Mouse (Mus musculus): ENCODE measurements around the gene Gstm7. TPM values are rescaled to one million over a fixed set of nuclear protein-coding genes. Genes with fewer than 3 reads are reported as not detected.
"Not testable (repeated sequence)": the region's sequence is repeated elsewhere in the genome, so short reads cannot be mapped to it uniquely, and the experiment has no call there.

Gene Gstm7
- polyA plus RNA-seq, 1 experiment = not detected

DNA sequence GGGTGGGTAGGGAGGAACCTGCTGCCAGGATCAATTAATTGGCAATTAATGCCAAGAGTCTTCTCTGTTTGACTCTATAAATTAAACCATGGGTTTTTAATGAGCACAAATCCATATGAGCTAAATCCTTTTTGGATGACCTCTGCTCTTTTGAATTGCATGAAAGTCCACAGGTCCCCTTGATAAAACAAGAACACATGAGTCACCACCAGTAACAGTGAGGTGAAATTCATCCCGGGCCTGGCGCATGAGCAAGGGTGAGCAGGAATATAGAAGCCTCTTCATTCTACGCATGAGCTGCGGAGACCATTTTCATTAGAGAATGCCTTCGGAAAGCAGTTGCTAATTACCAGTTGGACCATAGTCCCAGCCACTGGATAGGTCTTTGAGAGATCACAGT, 11.3 kb downstream of the Gstm7 start:
- Histone ChIP-seq H3K4me1 (no peaks in the 10 kb centered on the region), H3K9me3 (no peaks in the 10 kb centered on the region), H3K4me3 (replicated peaks) (no peak overlapping the region), H3K27me3 (replicated peaks) (peaks cover 28% of the 10 kb centered on the region), H3K36me3 (replicated peaks; ENCODE audit: low read length) (no peaks in the 10 kb centered on the region)
- no peak for TF ChIP-seq FLI1 (IDR thresholded peaks at IDR 0.05; ENCODE audit: low read length)
- TF ChIP-seq GATA1 (IDR thresholded peaks at IDR 0.05; ENCODE audit: borderline replicate concordance, low read length) = no peak

DNA sequence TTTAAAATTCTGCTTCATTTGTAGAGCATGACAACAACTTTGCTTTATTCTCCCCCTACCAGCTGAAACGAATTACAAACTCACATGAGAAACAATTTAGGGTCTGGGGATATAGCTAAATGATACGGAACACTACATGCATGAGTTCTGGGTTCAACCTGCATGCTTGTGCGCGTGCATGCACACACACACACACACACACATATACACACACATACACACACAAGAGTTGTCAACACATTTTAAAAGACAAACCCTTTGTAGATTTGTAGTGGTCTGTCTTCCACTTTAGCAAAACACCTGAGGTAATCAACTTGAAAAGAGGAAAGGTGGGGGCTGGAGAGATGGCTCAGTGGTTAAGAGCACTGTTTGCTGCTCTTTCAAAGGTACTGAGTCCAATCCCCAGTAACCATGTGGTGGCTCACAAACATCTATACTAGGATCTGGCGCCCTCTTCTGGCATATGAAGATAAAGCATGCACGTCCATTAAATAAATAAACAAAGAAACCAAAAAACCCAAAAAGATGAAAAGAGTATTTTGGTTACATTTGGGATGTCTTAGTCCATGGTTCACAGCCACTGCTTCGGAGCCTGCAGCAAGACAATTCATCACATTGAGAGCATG, 13.7 kb downstream of the Gstm7 start:
- peaks cover 29% of the 10 kb centered on the region for H3K27me3 ChIP-seq (replicated peaks)
- no peaks in the 10 kb centered on the region; the same call in 1 of the 2 replicates for H3K9me3 ChIP-seq
- TF ChIP-seq FLI1 (IDR thresholded peaks at IDR 0.05; ENCODE audit: low read length) = no peak
- TF ChIP-seq GATA1 (IDR thresholded peaks at IDR 0.05; ENCODE audit: borderline replicate concordance, low read length) = no peak
- no peaks in the 10 kb centered on the region for H3K36me3 ChIP-seq (replicated peaks; ENCODE audit: low read length)
- no peaks in the 10 kb centered on the region for H3K4me1 ChIP-seq
- no peak overlapping the region for H3K4me3 ChIP-seq (replicated peaks)

DNA sequence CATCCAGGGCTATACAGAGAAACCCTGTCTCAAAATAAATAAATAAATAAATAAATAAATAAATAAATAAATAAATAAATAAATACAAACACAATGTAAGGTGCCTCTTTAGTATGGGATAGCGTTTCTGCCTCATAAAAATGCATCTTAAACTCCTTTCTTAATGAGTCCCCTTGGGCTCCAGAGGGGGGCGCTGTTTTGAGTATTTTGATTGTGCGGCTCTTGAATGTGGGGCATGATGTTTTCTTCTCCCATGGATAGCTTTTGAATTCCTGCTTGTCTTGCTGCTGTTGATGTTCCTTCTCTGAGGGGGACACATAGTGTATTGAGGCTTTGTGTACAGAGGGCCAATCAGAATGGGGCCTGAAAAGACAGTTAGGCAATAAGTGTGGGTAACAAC, 14.5 kb downstream of the Gstm7 start:
- H3K36me3 ChIP-seq (replicated peaks; ENCODE audit: low read length) = no peaks in the 10 kb centered on the region
- H3K4me1 ChIP-seq = no peaks in the 10 kb centered on the region
- H3K27me3 ChIP-seq (replicated peaks) = peaks cover 33% of the 10 kb centered on the region
- no peak overlapping the region for H3K4me3 ChIP-seq (replicated peaks)
- H3K9me3 ChIP-seq = no peaks in the 10 kb centered on the region; the same call in 1 of the 2 replicates
- TF ChIP-seq FLI1 (IDR thresholded peaks at IDR 0.05; ENCODE audit: low read length) = no peak
- TF ChIP-seq GATA1 (IDR thresholded peaks at IDR 0.05; ENCODE audit: borderline replicate concordance, low read length) = no peak

DNA sequence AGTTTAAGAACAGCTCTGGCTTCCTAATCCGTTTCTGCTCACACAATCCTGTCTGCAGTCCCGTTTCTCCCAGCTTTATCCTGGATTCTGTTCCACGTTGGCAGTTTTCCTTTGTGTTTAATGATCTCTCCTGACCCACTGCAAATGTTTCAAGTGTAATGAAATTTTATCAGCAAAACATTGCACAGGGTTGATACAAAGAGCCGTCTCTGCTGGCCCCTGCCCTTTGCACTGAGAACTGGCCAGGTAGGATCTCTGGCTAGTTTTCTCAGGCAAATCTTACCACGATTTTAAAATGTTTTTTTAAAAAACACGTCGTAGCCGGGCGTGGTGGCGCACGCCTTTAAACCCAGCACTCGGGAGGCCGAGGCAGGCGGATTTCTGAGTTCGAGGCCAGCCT, 14.9 kb downstream of the Gstm7 start:
- Histone ChIP-seq H3K4me1 (no peaks in the 10 kb centered on the region), H3K27me3 (replicated peaks) (peaks cover 35% of the 10 kb centered on the region), H3K36me3 (replicated peaks; ENCODE audit: low read length) (no peaks in the 10 kb centered on the region), H3K9me3 (no peaks in the 10 kb centered on the region; the same call in 1 of the 2 replicates), H3K4me3 (replicated peaks) (no peak overlapping the region)
- TF ChIP-seq GATA1 (IDR thresholded peaks at IDR 0.05; ENCODE audit: borderline replicate concordance, low read length) = no peak
- no peak for TF ChIP-seq FLI1 (IDR thresholded peaks at IDR 0.05; ENCODE audit: low read length)

DNA sequence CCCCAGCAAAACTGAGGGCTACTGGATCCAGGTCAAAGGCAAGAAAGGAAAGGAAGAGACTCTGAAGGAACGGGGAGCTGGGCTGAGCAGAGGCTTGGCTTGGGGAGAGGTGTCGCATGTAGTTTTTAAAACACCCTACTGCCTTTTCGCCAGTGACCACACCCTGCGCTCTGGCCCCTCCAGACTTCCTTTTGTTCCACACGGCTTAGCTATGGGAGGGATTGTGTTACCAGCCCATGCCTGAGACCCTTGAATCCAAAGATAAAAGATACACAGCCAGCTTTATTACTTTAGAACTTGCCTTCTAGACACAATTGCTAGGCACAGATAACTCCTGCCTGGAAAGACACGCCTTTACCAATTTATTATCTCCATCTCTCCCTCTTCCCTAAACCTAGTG, 25.7 kb downstream of the Gstm7 start:
- Histone ChIP-seq H3K4me3 (replicated peaks) (no peak overlapping the region), H3K27me3 (replicated peaks) (peaks cover 57% of the 10 kb centered on the region), H3K36me3 (replicated peaks; ENCODE audit: low read length) (no peaks in the 10 kb centered on the region), H3K9me3 (no peaks in the 10 kb centered on the region), H3K4me1 (no peaks in the 10 kb centered on the region)
- TF ChIP-seq GATA1 (IDR thresholded peaks at IDR 0.05; ENCODE audit: borderline replicate concordance, low read length) = no peak
- no peak for TF ChIP-seq FLI1 (IDR thresholded peaks at IDR 0.05; ENCODE audit: low read length)

DNA sequence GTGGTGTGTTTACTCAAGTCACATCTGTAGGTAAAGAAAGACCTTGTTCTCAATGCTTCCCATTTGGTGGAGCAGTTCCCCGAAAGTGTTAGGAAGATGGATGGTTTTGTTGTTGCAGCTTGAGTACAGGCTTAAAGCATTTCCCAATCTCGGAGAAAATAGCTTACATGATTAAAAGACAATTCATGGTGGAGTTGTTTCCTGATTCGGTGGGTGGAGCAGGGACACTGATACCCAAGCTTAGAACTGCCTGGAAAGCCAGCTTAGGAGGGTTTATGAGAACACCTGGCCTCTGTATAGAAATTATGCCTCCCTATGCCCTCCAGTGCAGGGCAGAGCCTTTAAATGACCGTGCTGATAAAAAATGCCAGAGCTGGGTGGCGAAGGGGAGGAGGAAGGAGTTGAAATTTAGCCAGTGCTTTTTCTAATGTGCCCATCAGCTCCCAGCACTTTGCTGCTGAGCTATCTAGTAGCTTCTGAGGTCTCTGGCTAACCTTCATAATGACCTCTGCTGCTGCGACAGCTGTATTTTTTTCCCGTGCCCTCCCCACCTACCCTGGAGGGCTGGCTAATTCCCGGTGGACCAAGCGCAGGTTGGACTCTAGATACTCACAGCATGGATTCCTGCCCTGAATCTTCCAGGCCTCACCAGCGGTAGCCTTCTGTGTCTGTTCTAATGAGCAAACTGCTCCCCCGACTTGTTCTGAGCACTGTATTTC, 30.5 kb downstream of the Gstm7 start:
- TF ChIP-seq FLI1 (IDR thresholded peaks at IDR 0.05; ENCODE audit: low read length) (no peak), GATA1 (IDR thresholded peaks at IDR 0.05; ENCODE audit: borderline replicate concordance, low read length) (no peak)
- peaks cover 2% of the 10 kb centered on the region; the same call in 1 of the 2 replicates for H3K4me1 ChIP-seq
- no peaks in the 10 kb centered on the region for H3K9me3 ChIP-seq
- no peaks in the 10 kb centered on the region for H3K36me3 ChIP-seq (replicated peaks; ENCODE audit: low read length)
- H3K27me3 ChIP-seq (replicated peaks) = peaks cover 54% of the 10 kb centered on the region
- no peak overlapping the region for H3K4me3 ChIP-seq (replicated peaks)

DNA sequence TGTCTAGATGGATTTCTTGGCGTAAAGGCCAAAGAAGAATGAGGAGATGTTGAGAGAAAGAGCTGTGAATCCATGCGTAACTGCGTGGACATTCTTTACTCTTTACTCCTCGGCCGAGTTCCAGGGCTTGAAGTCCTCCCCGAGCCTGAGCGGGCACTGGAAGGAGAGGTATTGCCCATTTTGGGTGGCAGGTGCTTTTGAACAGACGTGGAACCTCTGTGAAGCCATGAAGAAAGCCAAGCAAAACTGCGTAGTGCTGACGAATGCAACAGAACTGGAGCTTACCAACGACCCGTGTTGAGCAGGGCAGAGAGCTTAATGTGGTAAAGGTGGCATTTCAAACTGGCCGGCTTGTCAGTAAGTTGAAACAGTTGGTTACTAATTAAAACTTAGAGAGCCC, 32.9 kb downstream of the Gstm7 start:
- TF ChIP-seq FLI1 (IDR thresholded peaks at IDR 0.05; ENCODE audit: low read length) = no peak
- TF ChIP-seq GATA1 (IDR thresholded peaks at IDR 0.05; ENCODE audit: borderline replicate concordance, low read length) = no peak
- Histone ChIP-seq H3K9me3 (no peaks in the 10 kb centered on the region), H3K36me3 (replicated peaks; ENCODE audit: low read length) (no peaks in the 10 kb centered on the region), H3K4me3 (replicated peaks) (no peak overlapping the region), H3K27me3 (replicated peaks) (peaks cover 52% of the 10 kb centered on the region), H3K4me1 (peaks cover 10% of the 10 kb centered on the region)

DNA sequence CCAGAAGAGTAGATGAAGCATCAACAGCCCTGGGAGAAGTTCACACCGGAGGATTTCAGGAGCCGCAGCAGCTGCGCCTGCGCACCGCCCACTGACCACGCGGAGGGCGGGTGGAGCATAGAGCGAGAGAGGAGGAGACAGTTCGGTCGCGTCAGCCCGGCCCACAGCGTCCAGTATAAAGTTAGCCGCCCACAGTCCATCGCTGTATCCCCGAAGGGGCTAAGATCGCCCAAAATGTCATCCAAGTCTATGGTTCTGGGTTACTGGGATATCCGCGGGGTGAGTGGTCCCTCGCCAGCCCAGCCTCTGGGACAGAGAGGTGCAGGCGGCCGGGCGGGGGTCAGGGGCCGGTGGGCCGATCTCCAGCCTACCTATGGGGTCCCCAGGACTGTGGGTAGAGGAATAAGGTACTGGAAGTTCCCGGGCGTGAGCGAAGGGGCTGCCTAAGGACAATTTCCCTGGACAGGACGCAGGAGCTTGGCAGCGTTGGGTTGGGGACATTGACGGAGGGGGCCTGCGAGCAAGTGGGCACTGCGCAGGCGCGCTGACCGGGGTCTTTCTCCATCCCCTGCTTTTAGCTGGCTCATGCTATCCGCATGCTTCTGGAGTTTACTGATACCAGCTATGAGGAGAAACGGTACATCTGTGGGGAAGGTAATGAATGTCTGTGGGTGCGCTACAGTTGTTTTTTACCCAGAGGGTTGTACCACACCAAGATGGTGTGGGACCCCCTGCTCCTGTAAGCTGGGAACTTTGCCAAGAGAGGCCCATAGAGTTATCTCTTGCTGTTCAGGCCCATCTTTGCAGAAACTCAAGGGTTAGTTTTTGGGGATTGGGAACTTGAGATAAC, 35.7 kb downstream of the Gstm7 start, which contains the start of gene Gstm5:
TSS of gene Gstm5 (plus strand) at position 102 of the 850 bp plus-strand sequence.
- TF ChIP-seq FLI1 (IDR thresholded peaks at IDR 0.05; ENCODE audit: low read length) = no peak
- no peak for TF ChIP-seq GATA1 (IDR thresholded peaks at IDR 0.05; ENCODE audit: borderline replicate concordance, low read length)
- no peaks in the 10 kb centered on the region for H3K9me3 ChIP-seq
- peaks cover 69% of the 10 kb centered on the region for H3K27me3 ChIP-seq (replicated peaks)
- H3K36me3 ChIP-seq (replicated peaks; ENCODE audit: low read length) = no peaks in the 10 kb centered on the region
- peaks cover 10% of the 10 kb centered on the region for H3K4me1 ChIP-seq
- peak within 1 kb of the TSS; percentile 89 for H3K4me3 ChIP-seq (replicated peaks)

DNA sequence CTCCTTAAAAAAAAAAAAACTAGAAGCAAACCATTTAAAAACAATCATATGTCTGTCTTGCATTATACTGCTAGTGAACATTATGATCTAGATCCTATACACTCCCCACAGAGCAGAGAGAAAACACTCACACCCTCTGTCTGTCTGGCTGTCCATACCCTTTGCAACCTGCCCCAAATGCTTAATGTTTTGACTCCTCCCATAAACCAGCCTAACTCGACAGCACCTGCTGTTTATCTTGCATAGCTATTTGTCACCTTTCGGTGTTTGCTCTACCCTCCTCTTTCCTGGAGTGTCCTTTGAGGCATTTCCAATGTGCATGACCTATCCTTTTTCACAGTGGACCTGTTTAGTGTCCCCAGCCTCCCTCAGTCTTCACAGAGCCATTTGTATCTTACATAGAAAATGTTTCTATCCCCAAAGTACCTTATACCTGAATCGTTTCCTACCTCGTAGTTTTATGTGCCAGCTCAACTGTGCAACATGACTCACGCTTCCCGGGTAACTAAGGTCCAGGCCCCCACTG, 36.4 kb downstream of the Gstm7 start:
- Histone ChIP-seq H3K4me3 (replicated peaks) (peak overlapping the region; percentile 89), H3K9me3 (no peaks in the 10 kb centered on the region), H3K27me3 (replicated peaks) (peaks cover 75% of the 10 kb centered on the region), H3K36me3 (replicated peaks; ENCODE audit: low read length) (no peaks in the 10 kb centered on the region), H3K4me1 (peaks cover 10% of the 10 kb centered on the region)
- no peak for TF ChIP-seq GATA1 (IDR thresholded peaks at IDR 0.05; ENCODE audit: borderline replicate concordance, low read length)

DNA sequence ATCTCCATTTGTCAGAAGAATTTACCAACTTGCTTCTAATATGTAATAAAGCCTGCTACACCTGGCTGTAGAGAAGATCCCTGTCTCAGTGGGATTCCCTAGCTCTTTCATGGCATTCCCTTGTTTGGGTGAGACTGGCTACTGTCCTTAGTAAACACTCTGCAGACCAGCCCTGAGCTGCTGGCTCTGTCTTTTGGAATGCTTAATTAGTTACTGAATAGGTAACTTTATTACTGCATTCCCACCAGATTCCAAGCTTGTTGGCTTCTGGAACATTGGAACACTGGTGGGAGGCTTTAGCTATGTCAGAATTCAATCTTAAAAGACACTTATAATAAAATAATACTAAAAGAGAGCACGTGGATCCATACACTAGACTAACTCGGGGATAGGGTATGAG, 42.4 kb downstream of the Gstm7 start:
- H3K4me3 ChIP-seq (replicated peaks); H3K36me3 ChIP-seq (replicated peaks; ENCODE audit: low read length); H3K9me3 ChIP-seq: not testable (repeated sequence)
- H3K4me1 ChIP-seq = peaks cover 12% of the 10 kb centered on the region
- peaks cover 60% of the 10 kb centered on the region for H3K27me3 ChIP-seq (replicated peaks)
